Mouse (Mus musculus) brain, embryonic 14.5 days (tissue): ENCODE measurements at regions not wholly inside any gene's neighbourhood (a gene's known extent, or its start where the extent isn't known, plus 50 kb on each side); places are given as distances from the start of the nearest gene placed in this dataset.

ENCODE experiments used
- CTCF ChIP-seq: fragments of 200-500 bp; IDR thresholded peaks from 2 replicates; pipeline ENCODE4 v1.5.1; 2012; ENCODE audit warnings: inconsistent platforms, mild to moderate bottlenecking, moderate library complexity, borderline replicate concordance; ENCODE audit not compliant: insufficient read depth, insufficient read length; ENCODE audit errors: extremely low read depth
- POLR2A ChIP-seq: fragments of 200-500 bp; IDR thresholded peaks from 2 replicates; pipeline ENCODE4 v1.6.1; 2012; ENCODE audit warnings: mild to moderate bottlenecking, inconsistent platforms, borderline replicate concordance; ENCODE audit not compliant: poor library complexity, insufficient read depth, insufficient read length, severe bottlenecking; ENCODE audit errors: extremely low read depth

GRCm38 (mm10) chr5:103356500-103356899, 68.5 kb upstream of the Ptpn13 start:
- TF ChIP-seq POLR2A (no peak), CTCF (no peak)
